In the genomic region with DNA sequence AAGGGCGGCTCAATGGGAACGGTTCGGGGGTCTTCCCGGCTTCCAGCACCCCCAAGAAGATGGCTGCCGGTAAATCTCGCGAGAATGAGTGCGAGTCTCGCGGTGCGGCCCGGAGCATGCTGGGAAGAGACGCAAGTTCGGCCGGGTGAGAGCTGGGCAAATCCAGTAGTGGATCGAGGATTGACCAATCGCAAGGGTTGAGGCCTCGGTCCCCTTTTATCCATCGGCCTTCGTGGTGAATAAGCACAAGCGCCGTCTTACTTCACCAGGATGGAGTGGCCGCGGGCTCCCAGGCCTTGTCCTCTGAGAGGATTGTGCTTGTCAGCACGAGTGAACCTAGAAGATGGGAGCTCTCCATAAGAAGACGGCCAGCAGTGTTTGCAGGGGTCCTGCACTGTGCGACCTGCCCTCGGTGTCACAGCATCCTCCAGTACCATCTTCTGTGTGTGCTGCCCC, we compare ENCODE assay signal across 7 mouse cellular contexts. TPM values are rescaled to one million over a fixed set of nuclear protein-coding genes. Genes with fewer than 3 reads are reported as not detected.
DNase-seq lines count a peak whose midpoint lies in the region; ATAC-seq and TF ChIP-seq lines count a peak whose summit lies in the region.

Rbm26 (minus strand) TSS at position 90 of the 456 bp plus-strand sequence.

- under 1% methylated on average over 28 of the region's 28 CpGs for WGBS in embryonic facial prominence, embryonic 10.5 days
- WGBS in intestine, postnatal 0 days: under 1% methylated on average over 28 of the region's 28 CpGs
- WGBS in midbrain, embryonic 12.5 days: 0% methylated on average over 28 of the region's 28 CpGs
- WGBS in small intestine, adult 2 months: under 1% methylated on average over 28 of the region's 28 CpGs

- ATAC-seq in intestine, postnatal 0 days: peak; percentile 98
- ATAC-seq in midbrain, embryonic 12.5 days (ENCODE audit: low FRiP score, low read depth): peak; percentile 96

- peak; percentile 97 for DNase-seq in adrenal gland, postnatal 10 days
- DNase-seq in embryonic facial prominence, embryonic 10.5 days (ENCODE audit: low spot score): peak; percentile 97
- DNase-seq in gonadal fat pad, adult 2 months (ENCODE audit: low read depth): peak; percentile 52
- peak; percentile 97 for DNase-seq in left cerebral cortex, postnatal 4 days

- no peak for TF ChIP-seq CTCF in intestine, postnatal 0 days (IDR thresholded peaks at IDR 0.05; ENCODE audit: low read depth)
- no peak for TF ChIP-seq CTCF in small intestine, adult 2 months (IDR thresholded peaks at IDR 0.05; ENCODE audit: extremely low read depth, insufficient read length, insufficient replicate concordance, low read depth, low read length)

- H3K27ac ChIP-seq in embryonic facial prominence, embryonic 10.5 days (replicated peaks): peak within 1 kb of the TSS; percentile 99
- H3K27ac ChIP-seq in intestine, postnatal 0 days (ENCODE audit: low read depth, low read length): peak within 1 kb of the TSS; percentile 86
- peak within 1 kb of the TSS; percentile 97 for H3K27ac ChIP-seq in midbrain, embryonic 12.5 days (replicated peaks)
- H3K27ac ChIP-seq in small intestine, adult 2 months (ENCODE audit: insufficient read depth, low read depth, low read length): peak within 1 kb of the TSS; percentile 61

- TF ChIP-seq POLR2A in small intestine, adult 2 months (IDR thresholded peaks at IDR 0.05; ENCODE audit: low read depth, low read length): peak; percentile 70; the same call in 1 of the 2 replicates

- peak within 1 kb of the TSS; percentile 99 for H3K9ac ChIP-seq in intestine, postnatal 0 days (ENCODE audit: low read depth, low read length)
- peak within 1 kb of the TSS; percentile 96 for H3K9ac ChIP-seq in midbrain, embryonic 12.5 days (replicated peaks)

- no peaks in the 10 kb centered on the region for H3K27me3 ChIP-seq in embryonic facial prominence, embryonic 10.5 days (replicated peaks; ENCODE audit: low read depth, poor library complexity, severe bottlenecking)
- H3K27me3 ChIP-seq in intestine, postnatal 0 days (replicated peaks; ENCODE audit: control insufficient read depth, insufficient read depth, low read length): no peaks in the 10 kb centered on the region
- H3K27me3 ChIP-seq in midbrain, embryonic 12.5 days: no peaks in the 10 kb centered on the region
- H3K27me3 ChIP-seq in small intestine, adult 2 months (ENCODE audit: control insufficient read depth, insufficient read depth, low read length): no peaks in the 10 kb centered on the region

- peaks cover 3% of the 10 kb centered on the region; the same call in 1 of the 2 replicates for H3K36me3 ChIP-seq in embryonic facial prominence, embryonic 10.5 days (replicated peaks)
- H3K36me3 ChIP-seq in intestine, postnatal 0 days (ENCODE audit: control insufficient read depth, insufficient read depth): no peaks in the 10 kb centered on the region
- H3K36me3 ChIP-seq in midbrain, embryonic 12.5 days: no peaks in the 10 kb centered on the region
- H3K36me3 ChIP-seq in small intestine, adult 2 months (ENCODE audit: control insufficient read depth, insufficient read depth, low read length): peaks cover 2% of the 10 kb centered on the region; the same call in 1 of the 2 replicates

- no peaks in the 10 kb centered on the region for H3K9me3 ChIP-seq in embryonic facial prominence, embryonic 10.5 days
- no peaks in the 10 kb centered on the region for H3K9me3 ChIP-seq in intestine, postnatal 0 days (ENCODE audit: control insufficient read depth)
- H3K9me3 ChIP-seq in midbrain, embryonic 12.5 days: no peaks in the 10 kb centered on the region

- H3K4me2 ChIP-seq in intestine, postnatal 0 days (replicated peaks; ENCODE audit: low read depth): peak within 1 kb of the TSS; percentile 78
- H3K4me2 ChIP-seq in midbrain, embryonic 12.5 days (replicated peaks): peak within 1 kb of the TSS; percentile 85

- H3K4me3 ChIP-seq in embryonic facial prominence, embryonic 10.5 days: peak within 1 kb of the TSS; percentile 99
- H3K4me3 ChIP-seq in intestine, postnatal 0 days (ENCODE audit: low read depth, low read length): peak within 1 kb of the TSS; percentile 97
- peak within 1 kb of the TSS; percentile 95 for H3K4me3 ChIP-seq in midbrain, embryonic 12.5 days
- H3K4me3 ChIP-seq in small intestine, adult 2 months (ENCODE audit: low read depth, low read length): peak within 1 kb of the TSS; percentile 92

- intact Hi-C loops in left cerebral cortex, postnatal 4 days (cut with DNase I): loop anchor here (5.0 kb wide), 1 partner anchor 80 kb away; the partner anchor contains the start of gene Ndfip2

- peaks cover 17% of the 10 kb centered on the region for H3K4me1 ChIP-seq in embryonic facial prominence, embryonic 10.5 days
- H3K4me1 ChIP-seq in intestine, postnatal 0 days (replicated peaks; ENCODE audit: control insufficient read depth, insufficient read depth, low read length): 0 out of 2 replicates have a peak, but pooled peaks cover 5% of the 10 kb centered on the region
- H3K4me1 ChIP-seq in midbrain, embryonic 12.5 days: peaks cover 21% of the 10 kb centered on the region
- H3K4me1 ChIP-seq in small intestine, adult 2 months (ENCODE audit: control insufficient read depth, insufficient read depth, insufficient read length, low read length): peaks cover 10% of the 10 kb centered on the region; the same call in 1 of the 2 replicates

RNA-seq across cellular contexts. Expression of gene Rbm26, which starts in this region (rescaled TPM):
- total RNA-seq in adrenal gland, postnatal 10 days (2021): 10 to 100 TPM; 35.4 to 48.2 TPM
- 38.1 and 39.8 TPM in 2 replicates for polyA plus RNA-seq in embryonic facial prominence, embryonic 10.5 days (2016; fragmentation: Nextera tagmentation; extraction: Ambion mirVana)
- 16.3 and 23.2 TPM in 2 replicates for polyA plus RNA-seq in gonadal fat pad, adult 2 months (2012; rRNA removed)
- polyA plus RNA-seq in intestine, postnatal 0 days (2015; fragmentation: Nextera tagmentation; extraction: Ambion mirVana): 14.8 and 19.6 TPM in 2 replicates
- 10 to 100 TPM; 77.2 to 80.3 TPM for total RNA-seq in left cerebral cortex, postnatal 4 days (2021)
- 44.9 and 49.7 TPM in 2 replicates for polyA plus RNA-seq in midbrain, embryonic 12.5 days (2016; fragmentation: Nextera tagmentation; extraction: Ambion mirVana)
- polyA plus RNA-seq in small intestine, adult 2 months (2012; rRNA removed): 3.7 and 6.0 TPM in 2 replicates

Comparison
In these comparisons a context has a peak if more than half of its experiments do, and no peak if none do; other contexts are left out.
1. Peak in every context shown above with its lines: DNase-seq, ATAC-seq, H3K4me3 ChIP-seq and H3K27ac ChIP-seq.